Mouse (Mus musculus) heart, postnatal 0 days (tissue): ENCODE results near the gene Chd2. TPM values are rescaled to one million over a fixed set of nuclear protein-coding genes. Genes with fewer than 3 reads are reported as not detected.

Experiments used
- ATAC-seq: fragments of 200-750 bp; cut with Nextera tagmentation; 2 replicates; pipeline ENCODE4 v1.8.0; 2017; ENCODE audit warnings: low read depth, moderate number of reproducible peaks, moderate library complexity; ENCODE audit not compliant: insufficient read depth
- DNase-seq: peaks from one replicate; pipeline ENCODE4 v3.0.0-alpha.2; 2016; ENCODE audit warnings: low spot score
- H3K27ac ChIP-seq: fragments of 300-500 bp; sonication (generic); 2 replicates; pipeline ENCODE4 v1.5.1; 2014; ENCODE audit warnings: low read depth, mild to moderate bottlenecking
- H3K27me3 ChIP-seq: fragments of 300-500 bp; sonication (generic); 2 replicates; pipeline ENCODE4 v1.6.1; 2014; ENCODE audit warnings: low read length, mixed read lengths; ENCODE audit not compliant: control insufficient read depth, insufficient read depth
- H3K36me3 ChIP-seq: fragments of 300-500 bp; sonication (generic); replicated peaks from 2 replicates; pipeline ENCODE4 v1.6.1; 2014; ENCODE audit warnings: low read length, mixed read lengths; ENCODE audit not compliant: control insufficient read depth, insufficient read depth
- H3K4me1 ChIP-seq: fragments of 300-500 bp; sonication (generic); 2 replicates; pipeline ENCODE4 v1.6.1; 2014; ENCODE audit warnings: antibody characterized with exemption; ENCODE audit not compliant: control insufficient read depth, insufficient read depth
- H3K4me2 ChIP-seq: fragments of 300-500 bp; sonication (generic); 2 replicates; pipeline ENCODE4 v1.6.1; 2014; ENCODE audit warnings: low read depth, mild to moderate bottlenecking, low read length, moderate library complexity
- H3K4me3 ChIP-seq: fragments of 300-500 bp; sonication (generic); 2 replicates; pipeline ENCODE4 v1.5.1; 2014; ENCODE audit warnings: low read depth, low read length
- H3K9ac ChIP-seq: fragments of 300-500 bp; sonication (generic); replicated peaks from 2 replicates; pipeline ENCODE4 v1.6.1; 2014; ENCODE audit warnings: low read depth, low read length, mixed read lengths
- H3K9me3 ChIP-seq: fragments of 300-500 bp; sonication (generic); replicated peaks from 2 replicates; pipeline ENCODE4 v1.6.1; 2016; ENCODE audit warnings: low read length; ENCODE audit not compliant: control insufficient read depth
- CTCF ChIP-seq: IDR thresholded peaks from 2 replicates; pipeline ENCODE4 v1.5.1; 2016; ENCODE audit warnings: antibody characterized with exemption, control low read depth, low read depth
- EP300 ChIP-seq: IDR thresholded peaks from 2 replicates; pipeline ENCODE4 v1.6.1; 2016; ENCODE audit warnings: antibody characterized with exemption, low read depth
- WGBS: fragments of 180-500 bp; shearing (Covaris S2); extraction: QIAGEN DNeasy Blood & Tissue Kit; methylation state at CpG from one replicate; pipeline ENCODE4 v1.1.7; 2014; 5-methylcytosine and 5-hydroxymethylcytosine counted together
- polyA plus RNA-seq: library from polyadenylated mRNA; unstranded; fragments of >200 nt; fragmentation: Nextera tagmentation; extraction: Ambion mirVana; gene quantifications from 2 replicates; pipeline ENCODE4 v1.2.1, GENCODE M21; 2015
- total RNA-seq: library from RNA; depleted of rRNA; stranded (reverse); fragments of >200 nt; gene quantifications from 2 replicates; pipeline ENCODE4 v1.2.3, GENCODE M21; 2014; ENCODE audit warnings: low replicate concordance

Gene Chd2
- total and polyA plus RNA-seq, 2 experiments from 2014 or later: 31.1 to 65.5 TPM

DNA sequence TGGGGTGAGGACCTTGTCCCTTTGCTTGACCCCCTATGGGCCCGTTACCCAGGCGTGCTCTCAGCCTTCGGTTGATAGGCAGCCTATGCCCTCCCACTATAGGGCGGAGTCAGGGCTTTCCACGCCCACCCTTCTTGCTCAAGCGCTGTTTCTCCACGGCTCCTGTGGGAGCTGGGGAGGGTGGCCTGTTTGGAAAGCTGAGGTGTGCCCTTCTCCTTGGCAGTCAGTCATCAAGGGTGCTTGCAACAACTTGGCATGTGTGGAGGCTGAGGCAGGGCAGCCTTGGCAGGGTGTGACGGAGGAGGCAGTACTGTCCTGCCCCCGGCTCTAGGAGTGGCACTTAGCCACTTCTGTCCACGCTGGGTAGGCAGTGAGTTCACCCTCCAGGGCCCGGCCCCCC is 143.3 kb downstream of the Chd2 start:
- DNase-seq (no peak), ATAC-seq (peak; percentile 49; the same call in 1 of the 2 replicates)
- peaks cover 13% of the 10 kb centered on the region for H3K4me1 ChIP-seq
- TF ChIP-seq EP300 (no peak), CTCF (no peak)
- H3K36me3 ChIP-seq: no peaks in the 10 kb centered on the region
- peak overlapping the region; percentile 65 for H3K4me2 ChIP-seq
- H3K27me3 ChIP-seq: peaks cover 23% of the 10 kb centered on the region
- H3K4me3 ChIP-seq: peak overlapping the region; percentile 1; the same call in 1 of the 2 replicates
- H3K9me3 ChIP-seq: no peaks in the 10 kb centered on the region
- no peak overlapping the region for H3K27ac ChIP-seq
- no peak overlapping the region for H3K9ac ChIP-seq
- WGBS: 18% methylated on average over 11 of the region's 11 CpGs

DNA sequence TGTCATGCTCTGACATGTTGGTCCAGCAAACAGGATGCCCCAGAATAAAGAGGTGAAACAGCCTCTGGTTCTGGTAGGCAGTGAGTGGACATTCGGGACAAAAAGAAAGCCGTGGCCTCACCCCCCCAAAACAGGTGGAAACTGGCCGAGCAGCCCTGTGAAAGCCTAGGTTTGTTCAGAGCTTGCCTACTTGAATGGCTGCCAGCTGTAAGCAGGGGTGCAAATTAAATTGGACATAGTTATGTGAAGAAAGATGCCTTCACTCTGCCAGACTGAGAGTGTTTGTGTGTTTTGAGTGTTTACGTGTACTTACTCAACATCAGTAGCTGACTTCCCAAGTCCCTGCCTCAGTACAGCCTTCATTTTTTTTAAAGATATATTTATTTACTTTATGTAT is 147.6 kb downstream of the Chd2 start:
- Histone ChIP-seq H3K9ac (no peak overlapping the region), H3K36me3 (no peaks in the 10 kb centered on the region), H3K9me3 (no peaks in the 10 kb centered on the region), H3K4me2 (no peak overlapping the region), H3K4me3 (no peak overlapping the region), H3K4me1 (peaks cover 17% of the 10 kb centered on the region), H3K27me3 (peaks cover 20% of the 10 kb centered on the region; the same call in 1 of the 2 replicates), H3K27ac (no peak overlapping the region)
- WGBS: 72% methylated on average over 4 of the region's 4 CpGs
- DNase-seq (no peak), ATAC-seq (no peak)
- TF ChIP-seq CTCF: no peak
- no peak for TF ChIP-seq EP300

DNA sequence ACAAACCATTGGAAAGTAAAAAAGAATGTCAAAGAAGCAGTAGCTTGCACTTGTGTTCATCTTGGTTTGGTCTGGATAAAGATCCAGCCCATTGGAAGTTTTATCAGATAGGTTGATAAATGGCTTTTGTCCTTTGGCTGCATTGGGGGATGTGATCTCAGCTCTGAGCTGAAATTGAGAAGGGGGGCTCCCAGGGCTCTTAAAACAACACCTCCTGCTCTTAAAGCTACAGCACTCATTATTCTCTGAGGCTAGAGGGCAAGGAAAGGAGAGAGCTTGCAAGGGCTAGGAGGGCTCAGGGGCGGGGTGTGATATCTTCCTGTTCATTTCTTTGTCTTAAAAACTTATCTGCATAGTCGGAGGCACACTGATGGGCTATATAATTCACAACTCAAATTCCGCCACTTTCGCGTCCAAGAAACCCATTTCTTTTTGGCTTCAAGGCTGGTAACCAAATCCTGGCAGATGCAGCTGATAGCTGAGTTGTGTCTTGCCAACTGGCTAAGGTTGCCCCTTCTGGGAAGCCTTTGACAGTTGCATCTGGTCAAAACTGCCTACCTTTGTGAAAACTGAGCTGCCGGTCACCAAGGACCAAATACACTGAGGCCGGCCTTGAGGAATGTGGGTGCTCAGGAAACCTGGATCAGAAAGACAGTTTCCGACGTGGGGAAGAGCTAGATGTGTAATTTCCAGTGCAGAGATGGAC is 148.2 kb downstream of the Chd2 start:
- H3K9me3 ChIP-seq: no peaks in the 10 kb centered on the region
- WGBS: 68% methylated on average over 9 of the region's 9 CpGs
- no peak overlapping the region for H3K4me3 ChIP-seq
- H3K4me1 ChIP-seq: peaks cover 14% of the 10 kb centered on the region; the same call in 1 of the 2 replicates
- no peak overlapping the region for H3K27ac ChIP-seq
- H3K9ac ChIP-seq: no peak overlapping the region
- no peaks in the 10 kb centered on the region for H3K36me3 ChIP-seq
- no peak for DNase-seq
- H3K4me2 ChIP-seq: peak overlapping the region; percentile 96; the same call in 1 of the 2 replicates
- peaks cover 20% of the 10 kb centered on the region; the same call in 1 of the 2 replicates for H3K27me3 ChIP-seq
- TF ChIP-seq EP300 (no peak), CTCF (no peak)
- ATAC-seq: no peak

DNA sequence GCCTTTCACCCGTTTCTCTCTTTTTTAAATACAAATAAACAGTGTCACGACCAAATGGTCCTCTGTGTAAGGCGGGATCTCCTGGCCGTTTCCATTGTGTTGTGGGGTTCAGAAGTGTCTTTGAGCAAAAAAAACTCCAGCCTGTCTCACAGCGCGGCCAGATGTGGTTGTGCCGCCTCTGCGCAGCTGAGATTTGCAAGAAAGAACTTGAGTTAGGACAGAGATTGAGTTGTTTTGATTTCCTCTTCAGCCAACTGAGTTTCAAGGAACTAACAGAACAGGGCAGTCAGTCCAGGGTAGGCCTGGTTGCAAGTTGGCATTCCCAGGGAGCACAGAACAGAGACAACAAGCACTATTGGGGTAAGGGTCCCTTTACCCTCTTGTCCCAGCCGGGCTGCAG is 149.3 kb downstream of the Chd2 start:
- no peaks in the 10 kb centered on the region for H3K9me3 ChIP-seq
- no peak for DNase-seq
- H3K4me3 ChIP-seq: peak overlapping the region; percentile 58
- peaks cover 20% of the 10 kb centered on the region; the same call in 1 of the 2 replicates for H3K27me3 ChIP-seq
- no peak for TF ChIP-seq CTCF
- no peak for TF ChIP-seq EP300
- H3K36me3 ChIP-seq: no peaks in the 10 kb centered on the region
- peaks cover 14% of the 10 kb centered on the region; the same call in 1 of the 2 replicates for H3K4me1 ChIP-seq
- peak overlapping the region; percentile 74; the same call in 1 of the 2 replicates for H3K9ac ChIP-seq
- peak overlapping the region; percentile 70 for H3K27ac ChIP-seq
- no peak for ATAC-seq
- WGBS: 12% methylated on average over 9 of the region's 9 CpGs
- peak overlapping the region; percentile 96 for H3K4me2 ChIP-seq

DNA sequence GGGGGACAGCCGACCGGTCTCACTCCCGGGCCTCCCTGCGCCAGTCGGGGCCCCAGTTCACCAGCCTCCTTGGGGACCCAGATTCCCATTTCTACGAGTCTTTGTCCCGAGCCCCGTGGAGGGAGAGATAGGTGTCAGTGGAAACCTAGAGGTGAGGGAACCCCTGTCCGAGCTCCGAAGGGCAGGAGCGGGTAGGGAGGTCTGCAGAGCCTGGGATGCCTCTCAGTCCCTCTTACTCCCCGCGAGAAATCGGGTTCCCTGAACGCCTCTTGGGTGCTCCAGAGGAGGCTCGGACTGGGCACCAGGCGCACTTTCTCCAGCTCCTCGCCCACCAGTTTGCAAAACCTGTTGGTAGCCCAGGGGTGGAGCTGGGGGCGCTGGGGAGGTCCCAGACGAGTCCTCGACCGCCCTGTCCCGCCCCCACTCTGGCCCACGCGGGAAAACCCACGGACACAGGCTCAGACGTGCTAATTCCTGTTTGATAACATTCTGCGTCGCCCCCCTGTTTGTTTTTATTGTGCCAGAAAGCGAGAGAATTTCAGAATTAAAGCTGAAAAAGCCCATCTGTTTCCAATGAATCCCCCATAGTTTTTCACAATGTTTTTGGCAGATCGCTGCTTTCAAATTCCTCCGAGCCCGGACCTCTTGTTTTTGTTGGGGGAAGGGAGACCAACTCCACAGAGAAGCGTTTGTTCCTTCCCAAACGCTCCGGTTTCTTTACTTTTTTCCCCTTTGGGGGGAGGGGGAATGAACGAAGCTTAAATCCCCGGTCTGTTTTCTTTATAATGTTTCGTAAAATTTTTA is 149.9 kb downstream of the Chd2 start:
- H3K4me2 ChIP-seq: peak overlapping the region; percentile 96
- peak overlapping the region; percentile 58 for H3K4me3 ChIP-seq
- H3K9me3 ChIP-seq: no peaks in the 10 kb centered on the region
- peaks cover 14% of the 10 kb centered on the region; the same call in 1 of the 2 replicates for H3K4me1 ChIP-seq
- peak overlapping the region; percentile 74 for H3K9ac ChIP-seq
- DNase-seq: peak; percentile 47
- H3K27ac ChIP-seq: peak overlapping the region; percentile 70
- TF ChIP-seq CTCF: no peak
- TF ChIP-seq EP300: 0 out of 2 replicates have a peak, but pooled peaks have one; percentile 33
- ATAC-seq: peak; percentile 22
- peaks cover 20% of the 10 kb centered on the region; the same call in 1 of the 2 replicates for H3K27me3 ChIP-seq
- 1% methylated on average over 39 of the region's 39 CpGs for WGBS
- no peaks in the 10 kb centered on the region for H3K36me3 ChIP-seq
